Mouse (Mus musculus): ENCODE data around the gene Pax3. TPM values are rescaled to one million over a fixed set of nuclear protein-coding genes. Genes with fewer than 3 reads are reported as not detected.

The Pax3 gene
- polyA plus RNA-seq, 1 experiment, result 0.10 TPM

- Histone ChIP-seq H3K79me2 (ENCODE audit: control insufficient read depth, insufficient read depth) (no peaks in the 10 kb centered on the region), H3K4me3 (no peak overlapping the region), H3K4me2 (ENCODE audit: low read depth) (no peak overlapping the region), H3ac (ENCODE audit: control insufficient read depth, insufficient read length) (no peak overlapping the region), H3K27me3 (ENCODE audit: control insufficient read depth, insufficient read depth, insufficient read length) (no peaks in the 10 kb centered on the region), H3K36me3 (ENCODE audit: control insufficient read depth, insufficient read depth) (no peaks in the 10 kb centered on the region)
- TF ChIP-seq CEBPB (IDR thresholded peaks at IDR 0.05; ENCODE audit: insufficient read depth, poor library complexity, severe bottlenecking), result no peak
- no peak for TF ChIP-seq TCF12 (IDR thresholded peaks at IDR 0.05; ENCODE audit: insufficient read depth, poor library complexity, severe bottlenecking)
- no peak for TF ChIP-seq POLR2AphosphoS2 (IDR thresholded peaks at IDR 0.05; ENCODE audit: insufficient read length, low read depth)
- TF ChIP-seq USF1 (IDR thresholded peaks at IDR 0.05; ENCODE audit: low read depth), result no peak
- no peak for TF ChIP-seq REST (IDR thresholded peaks at IDR 0.05; ENCODE audit: insufficient read depth, insufficient read length)
- TF ChIP-seq SRF (IDR thresholded peaks at IDR 0.05; ENCODE audit: control insufficient read depth, insufficient read length, low read depth), result no peak
- no peak for TF ChIP-seq MYOG (IDR thresholded peaks at IDR 0.05; ENCODE audit: control insufficient read depth in 1 of 3, insufficient read depth in 1 of 3, insufficient read length in 2 of 3, low read depth in 2 of 3)
- TF ChIP-seq MYOD1 (IDR thresholded peaks at IDR 0.05; ENCODE audit: control insufficient read depth in 1 of 3, insufficient read length in 2 of 3, low read depth in 2 of 3), result no peak
- no peak for TF ChIP-seq MAX (IDR thresholded peaks at IDR 0.05; ENCODE audit: low read depth)
- TF ChIP-seq POLR2A (IDR thresholded peaks at IDR 0.05; ENCODE audit: insufficient read length, low read depth), result no peak
- no peak for TF ChIP-seq TCF3 (IDR thresholded peaks at IDR 0.05; ENCODE audit: insufficient read length, low read depth)
- no peak for TF ChIP-seq E2F4 (IDR thresholded peaks at IDR 0.05; ENCODE audit: insufficient read depth)
Measured at GRCm38 (mm10) chr1:78199221-78199620, 2.3 kb upstream of the Pax3 start.

- Histone ChIP-seq H3K36me3 (ENCODE audit: control insufficient read depth, insufficient read depth) (no peaks in the 10 kb centered on the region), H3K4me2 (ENCODE audit: low read depth) (no peak overlapping the region), H3K79me2 (ENCODE audit: control insufficient read depth, insufficient read depth) (no peaks in the 10 kb centered on the region), H3K4me3 (no peak overlapping the region), H3K27me3 (ENCODE audit: control insufficient read depth, insufficient read depth, insufficient read length) (no peaks in the 10 kb centered on the region), H3ac (ENCODE audit: control insufficient read depth, insufficient read length) (no peak overlapping the region)
- TF ChIP-seq E2F4 (IDR thresholded peaks at IDR 0.05; ENCODE audit: insufficient read depth), result no peak
Measured at GRCm38 (mm10) chr1:78198319-78198940, 1.5 kb upstream of the Pax3 start.

GRCm38 (mm10) chr1:78197351-78198234 is 659 bp upstream of the Pax3 start:
- H3K4me3 ChIP-seq, result no peak overlapping the region
- no peak overlapping the region for H3ac ChIP-seq (ENCODE audit: control insufficient read depth, insufficient read length)
- no peaks in the 10 kb centered on the region for H3K79me2 ChIP-seq (ENCODE audit: control insufficient read depth, insufficient read depth)
- no peak overlapping the region for H3K4me2 ChIP-seq (ENCODE audit: low read depth)
- H3K27me3 ChIP-seq (ENCODE audit: control insufficient read depth, insufficient read depth, insufficient read length), result no peaks in the 10 kb centered on the region
- TF ChIP-seq MAX (IDR thresholded peaks at IDR 0.05; ENCODE audit: low read depth), result no peak
- TF ChIP-seq REST (IDR thresholded peaks at IDR 0.05; ENCODE audit: insufficient read depth, insufficient read length), result no peak
- TF ChIP-seq MYOD1 (IDR thresholded peaks at IDR 0.05; ENCODE audit: control insufficient read depth in 1 of 3, insufficient read length in 2 of 3, low read depth in 2 of 3), result no peak
- TF ChIP-seq TCF12 (IDR thresholded peaks at IDR 0.05; ENCODE audit: insufficient read depth, poor library complexity, severe bottlenecking), result no peak
- no peak for TF ChIP-seq POLR2AphosphoS2 (IDR thresholded peaks at IDR 0.05; ENCODE audit: insufficient read length, low read depth)
- no peaks in the 10 kb centered on the region for H3K36me3 ChIP-seq (ENCODE audit: control insufficient read depth, insufficient read depth)

- no peak overlapping the region for H3ac ChIP-seq (ENCODE audit: control insufficient read depth, insufficient read length)
- H3K79me2 ChIP-seq (ENCODE audit: control insufficient read depth, insufficient read depth), result no peaks in the 10 kb centered on the region
- no peak overlapping the region for H3K4me2 ChIP-seq (ENCODE audit: low read depth)
- H3K36me3 ChIP-seq (ENCODE audit: control insufficient read depth, insufficient read depth), result no peaks in the 10 kb centered on the region
- H3K4me3 ChIP-seq, result no peak overlapping the region
- no peaks in the 10 kb centered on the region for H3K27me3 ChIP-seq (ENCODE audit: control insufficient read depth, insufficient read depth, insufficient read length)
- TF ChIP-seq TCF12 (IDR thresholded peaks at IDR 0.05; ENCODE audit: insufficient read depth, poor library complexity, severe bottlenecking), result no peak
- TF ChIP-seq USF1 (IDR thresholded peaks at IDR 0.05; ENCODE audit: low read depth), result no peak
- TF ChIP-seq POLR2AphosphoS2 (IDR thresholded peaks at IDR 0.05; ENCODE audit: insufficient read length, low read depth), result no peak
- TF ChIP-seq CEBPB (IDR thresholded peaks at IDR 0.05; ENCODE audit: insufficient read depth, poor library complexity, severe bottlenecking), result no peak
- no peak for TF ChIP-seq MYOD1 (IDR thresholded peaks at IDR 0.05; ENCODE audit: control insufficient read depth in 1 of 3, insufficient read length in 2 of 3, low read depth in 2 of 3)
- no peak for TF ChIP-seq MAX (IDR thresholded peaks at IDR 0.05; ENCODE audit: low read depth)
- TF ChIP-seq REST (IDR thresholded peaks at IDR 0.05; ENCODE audit: insufficient read depth, insufficient read length), result no peak
- TF ChIP-seq POLR2A (IDR thresholded peaks at IDR 0.05; ENCODE audit: insufficient read length, low read depth), result no peak
- no peak for TF ChIP-seq TCF3 (IDR thresholded peaks at IDR 0.05; ENCODE audit: insufficient read length, low read depth)
- no peak for TF ChIP-seq MYOG (IDR thresholded peaks at IDR 0.05; ENCODE audit: control insufficient read depth in 1 of 3, insufficient read depth in 1 of 3, insufficient read length in 2 of 3, low read depth in 2 of 3)
- TF ChIP-seq E2F4 (IDR thresholded peaks at IDR 0.05; ENCODE audit: insufficient read depth), result no peak
- TF ChIP-seq SRF (IDR thresholded peaks at IDR 0.05; ENCODE audit: control insufficient read depth, insufficient read length, low read depth), result no peak
Measured at GRCm38 (mm10) chr1:78195771-78196712, 892 bp downstream of the Pax3 start.
